Mouse (Mus musculus): Measurements from ENCODE around the gene Nomo1.
A peak's percentile ranks its signal among the peaks of the same experiment; 100 is the strongest.

Nomo1 gene

GRCm38 (mm10) chr7:46033109-46033869 lies at the start of gene Nomo1:
Gene Nomo1, plus strand, starts transcription at chr7:46033698.
- peak; percentile 94 for DNase-seq (ENCODE audit: extremely low spot score, low read depth, low spot score)

GRCm38 (mm10) chr7:45986893-45987292 lies 46.6 kb upstream of the Nomo1 start:
- DNase-seq (ENCODE audit: extremely low spot score, low read depth, low spot score), result no peak

GRCm38 (mm10) chr7:45988344-45988743 lies 45.2 kb upstream of the Nomo1 start:
- no peak for DNase-seq (ENCODE audit: extremely low spot score, low read depth, low spot score)

GRCm38 (mm10) chr7:45992470-45992869 lies 41.0 kb upstream of the Nomo1 start:
- DNase-seq (ENCODE audit: extremely low spot score, low read depth, low spot score), result no peak

- no peak for DNase-seq (ENCODE audit: extremely low spot score, low read depth, low spot score)
These were observed 32.9 kb upstream of the Nomo1 start for GRCm38 (mm10) chr7:46000577-46000976.

DNA sequence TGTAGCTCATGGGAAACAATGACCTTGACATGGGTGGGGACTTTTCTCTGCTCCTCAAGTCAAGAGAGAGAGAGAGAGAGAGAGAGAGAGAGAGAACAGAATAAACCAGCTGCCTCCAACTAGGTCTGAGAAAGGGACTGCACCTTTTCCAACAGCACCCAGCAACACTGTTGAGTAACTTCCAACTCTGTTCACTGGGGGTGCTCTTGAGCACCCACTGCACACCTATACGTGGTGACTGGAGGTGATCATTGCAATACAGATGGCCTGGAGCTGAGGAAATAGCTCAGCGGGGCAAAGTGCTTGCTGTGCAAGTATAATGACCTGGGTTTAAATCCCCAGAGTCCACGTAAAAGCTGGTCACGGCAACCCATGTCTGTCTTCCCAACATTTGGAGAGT lies 30.8 kb upstream of the Nomo1 start:
- DNase-seq (ENCODE audit: extremely low spot score, low read depth, low spot score), result no peak

DNA sequence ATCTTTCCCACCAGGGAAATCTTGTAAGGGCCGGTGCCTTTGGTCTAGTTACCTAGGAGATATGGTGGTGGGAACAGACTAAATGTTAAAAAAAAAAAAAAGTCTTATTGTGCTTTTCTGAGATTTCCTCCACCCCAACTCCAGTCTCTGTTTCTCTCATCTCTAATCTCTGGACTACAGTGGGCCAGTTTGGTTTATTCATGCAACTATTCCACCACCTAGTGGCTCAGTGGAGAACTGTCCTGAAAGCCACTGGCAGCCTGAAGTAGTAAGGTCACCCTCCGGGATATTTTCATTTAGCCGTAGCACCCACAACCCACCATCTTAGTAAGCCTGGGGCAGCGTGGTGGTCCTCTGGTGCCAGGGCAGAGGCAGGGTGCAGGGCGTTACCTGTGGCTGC lies 23.9 kb upstream of the Nomo1 start:
- peak; percentile 52 for DNase-seq (ENCODE audit: extremely low spot score, low read depth, low spot score)

- DNase-seq (ENCODE audit: extremely low spot score, low read depth, low spot score), result no peak
These were observed 21.4 kb upstream of the Nomo1 start for GRCm38 (mm10) chr7:46012121-46012520.

DNA sequence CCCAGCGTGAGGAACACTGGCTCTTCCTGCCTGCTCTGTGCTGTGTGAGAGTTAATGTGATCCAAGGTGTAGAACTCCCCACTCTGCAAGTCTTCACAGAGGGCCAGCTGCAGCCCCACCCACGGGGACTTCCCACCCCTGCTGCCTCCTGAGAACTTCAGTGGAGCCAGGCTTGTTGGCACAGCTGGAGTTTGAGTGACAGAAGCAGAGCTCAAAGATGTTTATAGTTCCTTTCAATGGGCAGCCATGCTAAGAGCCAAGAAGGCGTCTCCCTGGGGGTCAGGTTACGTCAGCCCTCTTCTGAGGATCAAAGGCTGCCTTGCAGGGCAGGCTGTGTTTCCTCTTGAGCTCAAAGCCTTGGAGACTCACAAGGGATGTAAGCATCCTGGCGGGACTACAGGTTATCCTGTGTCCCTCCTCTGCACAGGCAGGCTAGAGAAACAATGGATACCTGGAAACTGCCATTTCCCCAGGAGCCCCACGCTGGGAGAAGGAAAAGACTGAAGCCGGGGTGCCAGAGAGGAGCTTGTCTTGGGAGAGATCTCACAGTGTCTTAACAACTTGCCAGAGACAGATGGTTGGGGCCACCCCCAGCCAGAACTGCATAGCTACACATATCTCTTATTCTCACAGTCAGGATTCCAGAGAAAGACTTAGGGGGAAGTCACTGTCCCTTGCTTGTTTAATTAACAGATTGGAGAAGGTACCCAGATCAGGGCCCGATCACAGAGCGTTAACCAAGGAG lies 20.1 kb upstream of the Nomo1 start:
- DNase-seq (ENCODE audit: extremely low spot score, low read depth, low spot score), result no peak

- no peak for DNase-seq (ENCODE audit: extremely low spot score, low read depth, low spot score)
These were observed 13.9 kb upstream of the Nomo1 start for GRCm38 (mm10) chr7:46019594-46019993.

- DNase-seq (ENCODE audit: extremely low spot score, low read depth, low spot score), result no peak
These were observed 11.5 kb upstream of the Nomo1 start for GRCm38 (mm10) chr7:46021951-46022350.

DNA sequence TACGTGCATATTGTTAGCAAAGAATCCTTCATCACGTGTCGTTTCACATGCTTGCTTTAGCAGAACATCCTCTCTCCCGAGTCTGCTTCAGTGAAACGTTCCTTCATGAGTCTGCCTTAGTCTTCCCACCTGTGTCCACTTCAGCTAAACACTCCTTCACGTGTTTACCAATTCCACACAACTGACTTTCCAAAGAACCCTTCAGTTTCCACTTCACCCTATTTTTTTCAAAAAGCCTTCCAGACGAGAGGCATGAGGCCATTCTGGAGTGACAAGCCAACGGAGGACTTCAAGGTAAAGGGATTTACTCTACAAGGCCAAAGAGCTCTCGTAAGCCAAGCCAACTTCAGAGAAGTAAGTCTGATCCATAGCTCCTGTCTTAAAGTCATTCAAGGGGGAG lies 8.1 kb upstream of the Nomo1 start:
- DNase-seq (ENCODE audit: extremely low spot score, low read depth, low spot score), result no peak

GRCm38 (mm10) chr7:46028681-46029080 lies 4.8 kb upstream of the Nomo1 start:
- DNase-seq (ENCODE audit: extremely low spot score, low read depth, low spot score), result no peak

DNA sequence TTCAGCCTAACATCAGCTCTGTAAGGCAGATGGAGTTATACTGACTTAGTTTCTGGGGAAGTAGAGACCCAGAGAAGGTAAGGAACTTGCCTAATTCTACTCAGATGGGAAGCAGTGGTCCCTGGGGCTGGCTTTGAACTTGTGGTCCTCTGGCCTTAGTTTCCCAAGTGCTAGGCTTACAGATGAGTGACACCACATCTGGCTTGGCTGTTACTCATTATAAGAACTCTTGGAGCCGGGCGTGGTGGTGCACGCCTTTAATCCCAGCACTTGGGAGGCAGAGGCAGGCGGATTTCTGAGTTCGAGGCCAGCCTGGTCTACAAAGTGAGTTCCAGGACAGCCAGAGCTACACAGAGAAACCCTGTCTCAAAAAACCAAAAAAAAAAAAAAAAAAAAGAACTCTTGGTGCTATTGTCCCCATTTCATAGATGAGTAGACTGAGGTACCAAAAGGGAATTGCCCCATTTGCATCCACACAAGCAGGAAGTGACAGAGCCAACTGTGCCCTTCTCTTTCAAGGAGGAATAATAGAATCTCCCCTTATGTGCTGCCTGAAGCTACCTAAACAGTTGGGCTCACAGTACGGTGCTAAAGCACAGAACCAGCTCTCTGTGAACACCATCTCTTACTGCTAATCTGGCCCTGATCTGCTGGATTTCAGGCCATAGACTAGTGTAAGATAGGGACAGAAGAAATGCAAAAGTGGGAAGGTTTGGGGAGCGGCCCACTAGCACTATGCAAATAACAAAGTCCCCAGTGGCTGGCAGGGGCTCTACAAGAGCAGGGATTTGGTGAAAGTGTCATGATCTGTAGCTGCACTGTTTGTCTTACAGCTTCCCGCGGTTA lies 4.0 kb upstream of the Nomo1 start:
- DNase-seq (ENCODE audit: extremely low spot score, low read depth, low spot score), result no peak

DNA sequence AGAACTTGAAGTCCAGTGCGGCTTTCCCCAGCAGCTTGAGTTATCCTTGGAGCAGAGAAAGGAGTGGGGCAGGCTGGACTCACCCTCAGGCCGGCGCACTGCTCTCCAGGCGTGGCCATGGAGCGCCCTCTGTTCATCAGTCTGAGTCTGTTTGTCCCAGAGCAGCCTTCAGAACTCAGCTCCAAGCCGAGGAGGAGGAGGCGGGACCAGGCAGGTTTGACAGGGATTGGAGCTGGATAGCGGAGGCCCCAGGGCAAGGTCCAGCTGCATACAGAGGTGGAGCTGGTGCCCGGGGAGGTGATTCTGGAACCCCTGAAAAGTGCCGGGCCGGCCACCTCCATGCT lies 3.4 kb upstream of the Nomo1 start, which contains the start of gene Abcc6:
TSS of gene Abcc6 (minus strand) at position 158 of the 344 bp plus-strand sequence.
- no peak for DNase-seq (ENCODE audit: extremely low spot score, low read depth, low spot score)

- DNase-seq (ENCODE audit: extremely low spot score, low read depth, low spot score), result no peak
These were observed 2.4 kb upstream of the Nomo1 start for GRCm38 (mm10) chr7:46031075-46031474.

DNA sequence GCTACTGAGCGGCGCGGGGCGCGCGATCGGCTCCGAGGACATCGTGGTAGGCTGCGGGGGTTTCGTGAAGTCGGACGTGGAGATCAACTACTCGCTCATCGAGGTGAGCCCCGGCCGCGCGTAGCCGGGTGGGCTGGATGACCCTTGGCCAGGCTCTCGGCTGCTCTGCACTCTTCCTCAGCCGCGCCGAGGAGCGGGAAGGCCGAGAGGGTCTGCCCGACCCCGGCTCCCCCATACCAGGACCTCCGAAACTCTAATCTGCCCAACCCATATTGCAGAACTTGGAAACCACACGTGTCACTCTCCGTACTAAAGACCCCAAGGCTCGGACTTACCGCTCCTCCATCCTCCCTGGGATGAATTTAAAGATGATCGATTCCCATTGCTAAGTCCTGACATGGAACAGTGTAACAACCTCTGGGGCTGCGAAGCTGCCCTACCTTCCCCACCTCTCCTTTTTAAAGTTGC lies 406 bp downstream of the Nomo1 start:
- DNase-seq (ENCODE audit: extremely low spot score, low read depth, low spot score), result no peak

DNA sequence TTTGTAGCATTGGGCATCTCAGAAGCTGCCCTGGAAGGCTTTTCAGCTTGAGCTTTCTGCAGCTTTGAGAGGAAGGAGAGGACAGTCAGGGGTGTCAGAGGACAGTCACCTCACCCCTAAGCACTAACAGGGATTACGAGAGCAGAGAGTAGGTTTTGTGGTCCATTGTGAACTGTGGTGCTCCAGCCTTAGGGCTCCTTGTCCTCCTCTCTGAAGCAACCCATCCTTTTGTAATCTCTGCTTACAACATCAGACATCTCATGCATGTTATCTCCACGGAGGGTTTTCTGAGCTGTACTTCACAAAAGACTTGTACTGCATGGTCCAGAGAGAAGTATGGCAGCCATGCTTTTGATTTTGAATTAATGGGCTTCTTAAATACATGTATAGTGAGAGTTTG lies 1.5 kb downstream of the Nomo1 start:
- DNase-seq (ENCODE audit: extremely low spot score, low read depth, low spot score), result no peak

DNA sequence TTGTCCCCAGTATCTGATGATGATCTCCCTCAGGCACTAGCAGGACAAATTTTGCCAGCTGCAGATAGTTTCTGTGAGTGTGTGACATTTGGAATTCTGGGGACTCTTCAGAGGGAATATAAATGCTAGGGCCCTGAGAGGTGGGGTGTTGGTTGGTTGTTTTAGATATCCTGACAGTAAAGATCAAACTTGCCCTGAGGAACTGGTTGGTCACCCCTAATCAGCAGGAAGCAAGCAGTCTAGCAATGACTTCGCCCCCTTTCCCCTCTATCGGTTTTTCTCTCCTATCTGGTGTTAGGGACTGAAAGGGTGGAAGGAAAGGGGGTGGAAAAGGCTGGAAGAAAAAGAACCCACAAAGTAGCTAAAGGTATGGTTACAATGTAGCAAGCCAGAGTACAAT lies 2.0 kb downstream of the Nomo1 start:
- DNase-seq (ENCODE audit: extremely low spot score, low read depth, low spot score), result no peak

- no peak for DNase-seq (ENCODE audit: extremely low spot score, low read depth, low spot score)
These were observed 3.9 kb downstream of the Nomo1 start for GRCm38 (mm10) chr7:46037433-46037832.

DNA sequence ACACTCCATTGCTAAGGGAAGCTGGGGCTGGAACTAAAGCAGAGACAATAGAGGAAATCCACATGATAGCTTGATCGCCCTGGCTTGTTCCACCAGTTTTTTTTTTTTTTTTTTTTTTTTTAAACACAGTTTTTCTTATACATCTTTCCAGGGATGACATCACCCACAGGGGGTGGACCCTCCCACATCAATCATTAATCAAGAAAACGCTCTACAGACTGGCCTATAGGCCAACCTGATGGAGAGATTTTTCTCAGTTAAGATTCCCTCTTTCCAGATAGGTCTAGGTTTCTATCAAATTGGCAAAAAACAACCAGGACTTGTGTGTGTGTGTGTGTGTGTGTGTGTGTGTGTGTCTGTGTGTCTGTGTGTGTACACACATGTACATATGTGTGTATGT lies 6.4 kb downstream of the Nomo1 start:
- no peak for DNase-seq (ENCODE audit: extremely low spot score, low read depth, low spot score)
